Mouse (Mus musculus) intestine, embryonic 16.5 days (tissue): ENCODE measurements at regions not wholly inside any gene's neighbourhood (a gene's known extent, or its start where the extent isn't known, plus 50 kb on each side); places are given as distances from the start of the nearest gene placed in this dataset.

Experiments
- ATAC-seq: fragments of 200-750 bp; cut with Nextera tagmentation; 2 replicates; pipeline ENCODE4 v1.8.0; 2017; ENCODE audit warnings: moderate TSS enrichment, moderate library complexity
- H3K27ac ChIP-seq: fragments of 300-500 bp; sonication (generic); 2 replicates; pipeline ENCODE4 v1.5.1; 2014; ENCODE audit warnings: mild to moderate bottlenecking, low read length
- H3K27me3 ChIP-seq: fragments of 300-500 bp; sonication (generic); replicated peaks from 2 replicates; pipeline ENCODE4 v1.6.1; 2014; ENCODE audit warnings: low read length, control low read depth, mixed read lengths; ENCODE audit not compliant: control insufficient read depth, insufficient read depth
- H3K36me3 ChIP-seq: fragments of 300-500 bp; sonication (generic); 2 replicates; pipeline ENCODE4 v1.6.1; 2014; ENCODE audit warnings: low read length, control low read depth; ENCODE audit not compliant: control insufficient read depth, insufficient read depth
- H3K4me1 ChIP-seq: fragments of 300-500 bp; sonication (generic); 2 replicates; pipeline ENCODE4 v1.6.1; 2014; ENCODE audit warnings: low read length, control low read depth, mixed read lengths; ENCODE audit not compliant: control insufficient read depth, insufficient read depth
- H3K4me2 ChIP-seq: fragments of 300-500 bp; sonication (generic); 2 replicates; pipeline ENCODE4 v1.6.1; 2014; ENCODE audit warnings: low read depth, low read length, control low read depth
- H3K4me3 ChIP-seq: fragments of 300-500 bp; sonication (generic); 2 replicates; pipeline ENCODE4 v1.5.1; 2014; ENCODE audit warnings: mild to moderate bottlenecking, low read length
- H3K9ac ChIP-seq: fragments of 300-500 bp; sonication (generic); 2 replicates; pipeline ENCODE4 v1.6.1; 2014; ENCODE audit warnings: low read depth, low read length
- H3K9me3 ChIP-seq: fragments of 300-500 bp; sonication (generic); 2 replicates; pipeline ENCODE4 v1.6.1; 2016; ENCODE audit warnings: low read length, control low read depth; ENCODE audit not compliant: control insufficient read depth
- WGBS: fragments of 180-500 bp; shearing (Covaris S2); extraction: QIAGEN DNeasy Blood & Tissue Kit; methylation state at CpG from one replicate; pipeline ENCODE4 v1.1.7; 2014; 5-methylcytosine and 5-hydroxymethylcytosine counted together

- no peak for ATAC-seq
- H3K4me2 ChIP-seq = no peak overlapping the region
- no peaks in the 10 kb centered on the region for H3K27me3 ChIP-seq
- 96% methylated on average over 1 of the region's 1 CpGs for WGBS
- H3K27ac ChIP-seq = no peak overlapping the region
- no peak overlapping the region for H3K9ac ChIP-seq
- H3K4me3 ChIP-seq = no peak overlapping the region
- no peaks in the 10 kb centered on the region for H3K9me3 ChIP-seq
- no peaks in the 10 kb centered on the region for H3K4me1 ChIP-seq
- no peaks in the 10 kb centered on the region for H3K36me3 ChIP-seq
Observed at GRCm38 (mm10) chr5:73896785-73897184, 171.4 kb downstream of the Usp46 start.

GRCm38 (mm10) chr5:73901651-73902050, 166.6 kb downstream of the Usp46 start:
- H3K27me3 ChIP-seq = no peaks in the 10 kb centered on the region
- WGBS = 88% methylated on average over 1 of the region's 1 CpGs
- no peaks in the 10 kb centered on the region for H3K36me3 ChIP-seq
- H3K9me3 ChIP-seq = no peaks in the 10 kb centered on the region
- H3K27ac ChIP-seq = no peak overlapping the region
- H3K4me1 ChIP-seq = no peaks in the 10 kb centered on the region
- H3K4me2 ChIP-seq = no peak overlapping the region
- no peak overlapping the region for H3K4me3 ChIP-seq
- no peak for ATAC-seq
- no peak overlapping the region for H3K9ac ChIP-seq

- Histone ChIP-seq H3K27me3 (no peaks in the 10 kb centered on the region), H3K27ac (no peak overlapping the region), H3K4me1 (no peaks in the 10 kb centered on the region), H3K9ac (no peak overlapping the region), H3K4me3 (no peak overlapping the region), H3K4me2 (no peak overlapping the region; the same call in 1 of the 2 replicates), H3K36me3 (no peaks in the 10 kb centered on the region), H3K9me3 (no peaks in the 10 kb centered on the region)
- no peak for ATAC-seq
- 37% methylated on average over 7 of the region's 7 CpGs for WGBS
Observed at GRCm38 (mm10) chr5:73902470-73903218, 165.6 kb downstream of the Usp46 start.

GRCm38 (mm10) chr5:73903219-73903570, 165.0 kb downstream of the Usp46 start:
- no peak overlapping the region; the same call in 1 of the 2 replicates for H3K4me2 ChIP-seq
- no peaks in the 10 kb centered on the region for H3K9me3 ChIP-seq
- ATAC-seq = no peak
- H3K27ac ChIP-seq = 0 out of 2 replicates have a peak overlapping the region, but pooled peaks have one; percentile 11
- no peak overlapping the region for H3K4me3 ChIP-seq
- WGBS = 56% methylated on average over 8 of the region's 8 CpGs
- no peaks in the 10 kb centered on the region for H3K4me1 ChIP-seq
- no peak overlapping the region for H3K9ac ChIP-seq
- no peaks in the 10 kb centered on the region for H3K36me3 ChIP-seq
- H3K27me3 ChIP-seq = no peaks in the 10 kb centered on the region

GRCm38 (mm10) chr5:73904146-73904811, 164.0 kb downstream of the Usp46 start:
- no peaks in the 10 kb centered on the region for H3K9me3 ChIP-seq
- H3K27ac ChIP-seq = no peak overlapping the region
- H3K27me3 ChIP-seq = no peaks in the 10 kb centered on the region
- no peak overlapping the region for H3K4me2 ChIP-seq
- 85% methylated on average over 8 of the region's 8 CpGs for WGBS
- no peak overlapping the region for H3K9ac ChIP-seq
- H3K36me3 ChIP-seq = no peaks in the 10 kb centered on the region
- H3K4me3 ChIP-seq = no peak overlapping the region
- no peak for ATAC-seq
- no peaks in the 10 kb centered on the region for H3K4me1 ChIP-seq

GRCm38 (mm10) chr5:73912149-73912548, 156.1 kb downstream of the Usp46 start:
- Histone ChIP-seq H3K4me2 (no peak overlapping the region), H3K27ac (no peak overlapping the region), H3K9me3 (no peaks in the 10 kb centered on the region), H3K4me3 (no peak overlapping the region), H3K27me3 (no peaks in the 10 kb centered on the region), H3K36me3 (no peaks in the 10 kb centered on the region), H3K9ac (no peak overlapping the region), H3K4me1 (no peaks in the 10 kb centered on the region)
- WGBS = 33% methylated on average over 1 of the region's 1 CpGs
- ATAC-seq = no peak

GRCm38 (mm10) chr5:73913116-73913515, 155.1 kb downstream of the Usp46 start:
- 65% methylated on average over 6 of the region's 6 CpGs for WGBS
- Histone ChIP-seq H3K4me3 (no peak overlapping the region), H3K4me2 (no peak overlapping the region), H3K9ac (no peak overlapping the region), H3K27me3 (no peaks in the 10 kb centered on the region), H3K9me3 (no peaks in the 10 kb centered on the region), H3K27ac (no peak overlapping the region), H3K36me3 (no peaks in the 10 kb centered on the region), H3K4me1 (no peaks in the 10 kb centered on the region)
- ATAC-seq = no peak

- H3K27ac ChIP-seq = no peak overlapping the region
- no peak overlapping the region for H3K9ac ChIP-seq
- no peaks in the 10 kb centered on the region for H3K9me3 ChIP-seq
- no peak overlapping the region for H3K4me2 ChIP-seq
- 56% methylated on average over 2 of the region's 2 CpGs for WGBS
- H3K4me3 ChIP-seq = no peak overlapping the region
- ATAC-seq = no peak
- H3K36me3 ChIP-seq = no peaks in the 10 kb centered on the region
- no peaks in the 10 kb centered on the region for H3K4me1 ChIP-seq
- no peaks in the 10 kb centered on the region for H3K27me3 ChIP-seq
Observed at GRCm38 (mm10) chr5:73918011-73918410, 150.2 kb downstream of the Usp46 start.

- WGBS = 86% methylated on average over 6 of the region's 6 CpGs
- Histone ChIP-seq H3K4me1 (no peaks in the 10 kb centered on the region), H3K27ac (no peak overlapping the region), H3K4me3 (no peak overlapping the region), H3K9me3 (no peaks in the 10 kb centered on the region), H3K4me2 (no peak overlapping the region), H3K9ac (no peak overlapping the region), H3K36me3 (no peaks in the 10 kb centered on the region), H3K27me3 (no peaks in the 10 kb centered on the region)
- ATAC-seq = no peak
Observed at GRCm38 (mm10) chr5:73919936-73920335, 148.3 kb downstream of the Usp46 start.
